Mouse (Mus musculus) neural tube, embryonic 14.5 days (tissue): ENCODE data around the gene Nkap. TPM values are rescaled to one million over a fixed set of nuclear protein-coding genes. Genes with fewer than 3 reads are reported as not detected.

Experiments used
- ATAC-seq: fragments of 200-750 bp; cut with Nextera tagmentation; 2 replicates; pipeline ENCODE4 v1.8.0; 2017; ENCODE audit warnings: low read depth, mild to moderate bottlenecking, moderate TSS enrichment, moderate library complexity
- H3K27ac ChIP-seq: fragments of 300-500 bp; sonication (generic); 2 replicates; pipeline ENCODE4 v1.5.1; 2014; ENCODE audit warnings: low read depth, mild to moderate bottlenecking, control low read depth, low read length, moderate library complexity, mixed read lengths
- H3K27me3 ChIP-seq: fragments of 300-500 bp; sonication (generic); 2 replicates; pipeline ENCODE4 v1.6.1; 2014; ENCODE audit warnings: low read length; ENCODE audit not compliant: control insufficient read depth, insufficient read depth
- H3K36me3 ChIP-seq: fragments of 300-500 bp; sonication (generic); 2 replicates; pipeline ENCODE4 v1.6.1; 2014; ENCODE audit warnings: low read length, mixed read lengths; ENCODE audit not compliant: control insufficient read depth, insufficient read depth
- H3K4me1 ChIP-seq: fragments of 300-500 bp; sonication (generic); 2 replicates; pipeline ENCODE4 v1.6.1; 2014; ENCODE audit warnings: low read length; ENCODE audit not compliant: control insufficient read depth, insufficient read depth
- H3K4me2 ChIP-seq: fragments of 300-500 bp; sonication (generic); 2 replicates; pipeline ENCODE4 v1.6.1; 2014; ENCODE audit warnings: mild to moderate bottlenecking, low read depth, low read length, control low read depth
- H3K4me3 ChIP-seq: fragments of 300-500 bp; sonication (generic); 2 replicates; pipeline ENCODE4 v1.5.1; 2014; ENCODE audit warnings: low read depth, low read length, control low read depth, mixed read lengths
- H3K9ac ChIP-seq: fragments of 300-500 bp; sonication (generic); replicated peaks from 2 replicates; pipeline ENCODE4 v1.6.1; 2014; ENCODE audit warnings: low read depth, mild to moderate bottlenecking, control low read depth, low read length, mixed read lengths
- H3K9me3 ChIP-seq: fragments of 300-500 bp; sonication (generic); 2 replicates; pipeline ENCODE4 v1.6.1; 2016; ENCODE audit warnings: low read length; ENCODE audit not compliant: control insufficient read depth
- WGBS: fragments of 180-500 bp; shearing (Covaris S2); extraction: QIAGEN DNeasy Blood & Tissue Kit; methylation state at CpG from one replicate; pipeline ENCODE4 v1.1.7; 2014; 5-methylcytosine and 5-hydroxymethylcytosine counted together
- polyA plus RNA-seq: library from polyadenylated mRNA; unstranded; fragments of >200 nt; fragmentation: Nextera tagmentation; extraction: Ambion mirVana; gene quantifications from 2 replicates; pipeline ENCODE4 v1.2.1, GENCODE M21; 2014

The Nkap gene
- polyA plus RNA-seq, 1 experiment from 2014 or later: 31.3 TPM

GRCm38 (mm10) chrX:37095106-37095768 is 31.4 kb upstream of the Nkap start:
- H3K9me3 ChIP-seq: no peaks in the 10 kb centered on the region
- 0 out of 2 replicates have a peak, but pooled peaks cover 3% of the 10 kb centered on the region for H3K36me3 ChIP-seq
- H3K4me1 ChIP-seq: no peaks in the 10 kb centered on the region
- H3K27me3 ChIP-seq: no peaks in the 10 kb centered on the region
- no peak for ATAC-seq
- no peak overlapping the region for H3K9ac ChIP-seq
- no peak overlapping the region for H3K27ac ChIP-seq
- H3K4me2 ChIP-seq: no peak overlapping the region
- no peak overlapping the region for H3K4me3 ChIP-seq
- 94% methylated on average over 11 of the region's 11 CpGs for WGBS

GRCm38 (mm10) chrX:37098681-37099080 is 27.9 kb upstream of the Nkap start:
- ATAC-seq: no peak
- Histone ChIP-seq H3K4me2 (no peak overlapping the region), H3K36me3 (0 out of 2 replicates have a peak, but pooled peaks cover 3% of the 10 kb centered on the region), H3K4me1 (no peaks in the 10 kb centered on the region), H3K27me3 (no peaks in the 10 kb centered on the region), H3K4me3 (no peak overlapping the region), H3K9ac (no peak overlapping the region), H3K27ac (no peak overlapping the region), H3K9me3 (no peaks in the 10 kb centered on the region)
- 95% methylated on average over 3 of the region's 3 CpGs for WGBS

- no peak overlapping the region for H3K4me2 ChIP-seq
- no peaks in the 10 kb centered on the region for H3K27me3 ChIP-seq
- no peak overlapping the region for H3K27ac ChIP-seq
- H3K9ac ChIP-seq: no peak overlapping the region
- H3K36me3 ChIP-seq: no peaks in the 10 kb centered on the region
- H3K4me1 ChIP-seq: no peaks in the 10 kb centered on the region
- H3K9me3 ChIP-seq: no peaks in the 10 kb centered on the region
- H3K4me3 ChIP-seq: no peak overlapping the region
- WGBS: 80% methylated on average over 2 of the region's 2 CpGs
- ATAC-seq: no peak
Measured at GRCm38 (mm10) chrX:37103826-37104225, 22.8 kb upstream of the Nkap start.

DNA sequence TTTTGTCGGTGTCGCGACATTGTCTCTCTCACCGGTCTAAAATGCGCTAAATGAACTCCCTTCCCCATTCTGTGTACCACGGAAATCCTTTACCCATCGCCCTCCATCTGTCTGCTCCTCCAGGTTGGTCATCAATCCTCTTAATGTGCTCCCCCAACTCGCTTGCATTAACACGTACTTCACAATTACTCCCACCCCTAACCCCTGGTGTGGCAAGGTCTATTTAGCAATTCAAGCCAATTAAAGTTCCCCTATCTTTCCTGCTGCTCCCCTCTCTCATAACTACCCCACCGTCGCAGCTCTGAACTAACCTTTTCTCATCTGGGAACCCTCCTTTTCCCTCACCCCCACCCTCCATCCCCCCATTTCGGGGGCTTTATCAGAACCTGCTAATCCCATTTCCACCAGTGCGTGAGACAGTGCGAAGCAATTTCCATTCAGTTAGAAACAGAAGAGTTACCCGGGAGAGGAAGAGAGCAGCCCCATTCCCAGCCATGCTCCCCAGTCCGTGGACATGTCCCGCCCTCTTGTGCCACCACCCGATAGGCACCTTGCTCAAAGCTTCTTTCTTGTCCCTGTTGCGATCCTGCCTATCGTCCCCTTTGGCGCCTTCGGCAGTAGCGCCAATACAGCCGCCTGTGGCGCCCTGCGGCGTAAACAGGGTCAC is 16.9 kb upstream of the Nkap start:
- H3K27me3 ChIP-seq: no peaks in the 10 kb centered on the region
- H3K4me1 ChIP-seq: no peaks in the 10 kb centered on the region
- WGBS: 12% methylated on average over 27 of the region's 27 CpGs
- ATAC-seq: peak; percentile 79
- H3K4me3 ChIP-seq: peak overlapping the region; percentile 47
- H3K27ac ChIP-seq: peak overlapping the region; percentile 84
- no peaks in the 10 kb centered on the region for H3K9me3 ChIP-seq
- H3K4me2 ChIP-seq: peak overlapping the region; percentile 54
- no peaks in the 10 kb centered on the region for H3K36me3 ChIP-seq
- peak overlapping the region; percentile 51 for H3K9ac ChIP-seq

- 23% methylated on average over 30 of the region's 30 CpGs for WGBS
- ATAC-seq: peak; percentile 97
- H3K4me3 ChIP-seq: peak within 1 kb of the TSS; percentile 47
Measured at GRCm38 (mm10) chrX:37110193-37110880, 16.3 kb upstream of the Nkap start, which contains the start of gene Upf3b. Gene Upf3b, minus strand, starts transcription at chrX:37110322.

GRCm38 (mm10) chrX:37110881-37111193 is 15.8 kb upstream of the Nkap start:
- Histone ChIP-seq H3K27me3 (no peaks in the 10 kb centered on the region), H3K9ac (no peak overlapping the region), H3K4me1 (no peaks in the 10 kb centered on the region), H3K4me3 (no peak overlapping the region), H3K4me2 (no peak overlapping the region), H3K27ac (no peak overlapping the region), H3K36me3 (no peaks in the 10 kb centered on the region), H3K9me3 (no peaks in the 10 kb centered on the region)
- 80% methylated on average over 4 of the region's 4 CpGs for WGBS
- no peak for ATAC-seq

More at GRCm38 (mm10) chrX:37110193-37110880, 16.3 kb upstream of the Nkap start, which contains the start of gene Upf3b:
- H3K9me3 ChIP-seq: no peaks in the 10 kb centered on the region
- H3K9ac ChIP-seq: peak within 1 kb of the TSS; percentile 51
- H3K27ac ChIP-seq: peak within 1 kb of the TSS; percentile 84
- no peaks in the 10 kb centered on the region for H3K4me1 ChIP-seq
- H3K27me3 ChIP-seq: no peaks in the 10 kb centered on the region
- no peaks in the 10 kb centered on the region for H3K36me3 ChIP-seq
- H3K4me2 ChIP-seq: peak within 1 kb of the TSS; percentile 54

- H3K36me3 ChIP-seq: no peaks in the 10 kb centered on the region
- no peak overlapping the region for H3K9ac ChIP-seq
- no peak for ATAC-seq
- no CpG with 5 or more reads among the region's 5 CpGs for WGBS
- H3K4me2 ChIP-seq: no peak overlapping the region
- no peaks in the 10 kb centered on the region for H3K27me3 ChIP-seq
- no peak overlapping the region for H3K27ac ChIP-seq
- H3K9me3 ChIP-seq: no peaks in the 10 kb centered on the region
- no peak overlapping the region for H3K4me3 ChIP-seq
- no peaks in the 10 kb centered on the region for H3K4me1 ChIP-seq
Measured at GRCm38 (mm10) chrX:37117085-37117484, 9.5 kb upstream of the Nkap start.

DNA sequence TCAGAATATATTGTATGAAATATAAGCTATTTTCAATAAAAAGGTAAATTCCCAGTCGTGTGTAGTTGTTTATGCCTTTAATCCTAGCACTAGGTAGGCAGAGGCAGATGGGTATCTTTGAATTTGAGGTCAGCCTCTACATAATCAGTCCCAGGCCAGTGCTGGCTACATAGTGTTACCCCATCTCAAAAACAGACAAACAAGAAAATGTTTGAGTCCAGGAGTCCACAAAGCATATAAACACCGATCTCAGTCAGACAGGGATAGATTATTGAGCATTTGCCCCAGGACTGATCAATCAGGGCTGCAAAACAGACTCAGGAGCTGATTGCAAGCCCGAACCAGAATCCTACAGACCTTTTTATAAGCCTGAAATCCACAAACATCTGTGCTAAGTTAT is 7.0 kb upstream of the Nkap start:
- Histone ChIP-seq H3K9ac (no peak overlapping the region), H3K4me3 (no peak overlapping the region), H3K36me3 (no peaks in the 10 kb centered on the region), H3K9me3 (no peaks in the 10 kb centered on the region), H3K27ac (no peak overlapping the region), H3K4me1 (no peaks in the 10 kb centered on the region), H3K4me2 (no peak overlapping the region), H3K27me3 (no peaks in the 10 kb centered on the region)
- no peak for ATAC-seq
- 70% methylated on average over 3 of the region's 3 CpGs for WGBS

- no peaks in the 10 kb centered on the region for H3K36me3 ChIP-seq
Measured at GRCm38 (mm10) chrX:37120212-37120611, 6.4 kb upstream of the Nkap start.

More at GRCm38 (mm10) chrX:37120212-37120611, 6.4 kb upstream of the Nkap start:
- no peak for ATAC-seq
- H3K9me3 ChIP-seq: no peaks in the 10 kb centered on the region
- WGBS: 73% methylated on average over 5 of the region's 5 CpGs
- H3K27me3 ChIP-seq: no peaks in the 10 kb centered on the region
- H3K27ac ChIP-seq: no peak overlapping the region
- H3K4me3 ChIP-seq: no peak overlapping the region
- no peaks in the 10 kb centered on the region for H3K4me1 ChIP-seq
- H3K4me2 ChIP-seq: no peak overlapping the region
- no peak overlapping the region for H3K9ac ChIP-seq
